Mouse (Mus musculus) midbrain, embryonic 13.5 days (tissue): Measurements from ENCODE around the gene Nhs. TPM values are rescaled to one million over a fixed set of nuclear protein-coding genes. Genes with fewer than 3 reads are reported as not detected.
A peak's percentile ranks its signal among the peaks of the same experiment; 100 is the strongest.

ENCODE experiments used
- ATAC-seq: fragments of 200-750 bp; cut with Nextera tagmentation; 2 replicates; pipeline ENCODE4 v1.8.0; 2017; ENCODE audit warnings: mild to moderate bottlenecking, moderate TSS enrichment, moderate library complexity
- H3K27ac ChIP-seq: fragments of 300-500 bp; sonication (generic); 2 replicates; pipeline ENCODE4 v1.5.1; 2015; ENCODE audit warnings: inconsistent platforms, mild to moderate bottlenecking, moderate library complexity
- H3K27me3 ChIP-seq: fragments of 300-500 bp; sonication (generic); 2 replicates; pipeline ENCODE4 v1.6.1; 2015; ENCODE audit warnings: mild to moderate bottlenecking, inconsistent platforms
- H3K36me3 ChIP-seq: fragments of 300-500 bp; sonication (generic); 2 replicates; pipeline ENCODE4 v1.6.1; 2015; ENCODE audit warnings: mild to moderate bottlenecking, inconsistent platforms
- H3K4me1 ChIP-seq: fragments of 300-500 bp; sonication (generic); replicated peaks from 2 replicates; pipeline ENCODE4 v1.6.1; 2015; ENCODE audit warnings: inconsistent platforms
- H3K4me2 ChIP-seq: fragments of 300-500 bp; sonication (generic); replicated peaks from 2 replicates; pipeline ENCODE4 v1.6.1; 2015; ENCODE audit warnings: moderate library complexity, mild to moderate bottlenecking, inconsistent platforms
- H3K4me3 ChIP-seq: fragments of 300-500 bp; sonication (generic); replicated peaks from 2 replicates; pipeline ENCODE4 v1.5.1; 2015; ENCODE audit warnings: mild to moderate bottlenecking, inconsistent platforms
- H3K9ac ChIP-seq: fragments of 300-500 bp; sonication (generic); replicated peaks from 2 replicates; pipeline ENCODE4 v1.6.1; 2015; ENCODE audit warnings: mild to moderate bottlenecking, inconsistent platforms
- H3K9me3 ChIP-seq: fragments of 300-500 bp; sonication (generic); 2 replicates; pipeline ENCODE4 v1.6.1; 2016; ENCODE audit warnings: mild to moderate bottlenecking, inconsistent platforms
- WGBS: fragments of 180-500 bp; shearing (Covaris S2); methylation state at CpG from one replicate; pipeline ENCODE4 v1.1.7; 2015; 5-methylcytosine and 5-hydroxymethylcytosine counted together
- polyA plus RNA-seq: library from polyadenylated mRNA; unstranded; fragments of >200 nt; fragmentation: Nextera tagmentation; extraction: Ambion mirVana; gene quantifications from 2 replicates; pipeline ENCODE4 v1.2.1, GENCODE M21; 2015

Nhs gene
- polyA plus RNA-seq, 1 experiment from 2014 or later, result 3.1 TPM

- Histone ChIP-seq H3K4me2 (peak overlapping the region; percentile 41), H3K36me3 (no peaks in the 10 kb centered on the region), H3K9ac (peak overlapping the region; percentile 36; the same call in 1 of the 2 replicates), H3K4me1 (peaks cover 14% of the 10 kb centered on the region), H3K27ac (peak overlapping the region; percentile 64), H3K4me3 (peak overlapping the region; percentile 21), H3K9me3 (no peaks in the 10 kb centered on the region), H3K27me3 (peaks cover 68% of the 10 kb centered on the region)
- ATAC-seq, result peak; percentile 97
- WGBS, result 20% methylated on average over 6 of the region's 6 CpGs
Observed at GRCm38 (mm10) chrX:161925973-161926682, 233.4 kb downstream of the Nhs start.

GRCm38 (mm10) chrX:161922655-161923054 is 236.9 kb downstream of the Nhs start:
- Histone ChIP-seq H3K9ac (no peak overlapping the region), H3K4me2 (no peak overlapping the region), H3K27ac (no peak overlapping the region), H3K9me3 (no peaks in the 10 kb centered on the region), H3K27me3 (peaks cover 71% of the 10 kb centered on the region), H3K36me3 (no peaks in the 10 kb centered on the region), H3K4me1 (peaks cover 14% of the 10 kb centered on the region), H3K4me3 (no peak overlapping the region)
- 75% methylated on average over 2 of the region's 2 CpGs for WGBS
- no peak for ATAC-seq

GRCm38 (mm10) chrX:161921581-161921980 is 237.9 kb downstream of the Nhs start:
- WGBS, result no CpG with 5 or more reads among the region's 1 CpGs
- peaks cover 69% of the 10 kb centered on the region for H3K27me3 ChIP-seq

GRCm38 (mm10) chrX:161909963-161910362 is 249.6 kb downstream of the Nhs start:
- no peaks in the 10 kb centered on the region for H3K9me3 ChIP-seq
- no peak for ATAC-seq
- 67% methylated on average over 4 of the region's 4 CpGs for WGBS
- peaks cover 87% of the 10 kb centered on the region for H3K27me3 ChIP-seq
- no peak overlapping the region for H3K4me3 ChIP-seq
- H3K4me1 ChIP-seq, result 0 out of 2 replicates have a peak, but pooled peaks cover 14% of the 10 kb centered on the region
- no peaks in the 10 kb centered on the region for H3K36me3 ChIP-seq
- H3K9ac ChIP-seq, result no peak overlapping the region
- no peak overlapping the region for H3K27ac ChIP-seq
- no peak overlapping the region for H3K4me2 ChIP-seq

More at GRCm38 (mm10) chrX:161921581-161921980, 237.9 kb downstream of the Nhs start:
- H3K4me1 ChIP-seq, result peaks cover 12% of the 10 kb centered on the region
- H3K36me3 ChIP-seq, result no peaks in the 10 kb centered on the region
- H3K4me3 ChIP-seq, result no peak overlapping the region
- ATAC-seq, result no peak
- H3K4me2 ChIP-seq, result no peak overlapping the region
- no peak overlapping the region for H3K9ac ChIP-seq
- no peak overlapping the region for H3K27ac ChIP-seq
- no peaks in the 10 kb centered on the region for H3K9me3 ChIP-seq

- Histone ChIP-seq H3K27ac (peak overlapping the region; percentile 74), H3K9me3 (no peaks in the 10 kb centered on the region), H3K4me1 (0 out of 2 replicates have a peak, but pooled peaks cover 14% of the 10 kb centered on the region), H3K4me2 (peak overlapping the region; percentile 71), H3K27me3 (peaks cover 80% of the 10 kb centered on the region), H3K36me3 (no peaks in the 10 kb centered on the region), H3K4me3 (peak overlapping the region; percentile 50), H3K9ac (peak overlapping the region; percentile 64)
- WGBS, result 20% methylated on average over 48 of the region's 48 CpGs
- peak; percentile 85 for ATAC-seq
Observed at GRCm38 (mm10) chrX:161908652-161909403, 250.7 kb downstream of the Nhs start.

GRCm38 (mm10) chrX:161907595-161908592 is 251.6 kb downstream of the Nhs start:
- Histone ChIP-seq H3K9me3 (no peaks in the 10 kb centered on the region), H3K4me2 (peak overlapping the region; percentile 71), H3K9ac (peak overlapping the region; percentile 64), H3K27ac (peak overlapping the region; percentile 74), H3K36me3 (no peaks in the 10 kb centered on the region), H3K27me3 (peaks cover 79% of the 10 kb centered on the region), H3K4me3 (peak overlapping the region; percentile 50), H3K4me1 (0 out of 2 replicates have a peak, but pooled peaks cover 14% of the 10 kb centered on the region)
- ATAC-seq, result peak; percentile 80
- 32% methylated on average over 51 of the region's 53 CpGs for WGBS

- ATAC-seq, result no peak
- Histone ChIP-seq H3K4me2 (no peak overlapping the region), H3K9ac (no peak overlapping the region), H3K36me3 (no peaks in the 10 kb centered on the region), H3K27me3 (peaks cover 43% of the 10 kb centered on the region), H3K4me1 (no peaks in the 10 kb centered on the region), H3K9me3 (no peaks in the 10 kb centered on the region), H3K4me3 (no peak overlapping the region), H3K27ac (no peak overlapping the region)
- 77% methylated on average over 2 of the region's 2 CpGs for WGBS
Observed at GRCm38 (mm10) chrX:161894442-161894841, 265.1 kb downstream of the Nhs start.

GRCm38 (mm10) chrX:161883661-161884060 is 275.9 kb downstream of the Nhs start:
- no peak overlapping the region for H3K27ac ChIP-seq
- H3K27me3 ChIP-seq, result peaks cover 21% of the 10 kb centered on the region; the same call in 1 of the 2 replicates
- H3K9me3 ChIP-seq, result no peaks in the 10 kb centered on the region
- no peak overlapping the region for H3K4me3 ChIP-seq
- no peak for ATAC-seq
- no peak overlapping the region for H3K4me2 ChIP-seq
- H3K36me3 ChIP-seq, result no peaks in the 10 kb centered on the region
- 94% methylated on average over 3 of the region's 3 CpGs for WGBS
- no peaks in the 10 kb centered on the region for H3K4me1 ChIP-seq
- H3K9ac ChIP-seq, result no peak overlapping the region

- peaks cover 41% of the 10 kb centered on the region; the same call in 1 of the 2 replicates for H3K27me3 ChIP-seq
- H3K36me3 ChIP-seq, result no peaks in the 10 kb centered on the region
- no peak overlapping the region for H3K4me3 ChIP-seq
- H3K9me3 ChIP-seq, result no peaks in the 10 kb centered on the region
- no peak overlapping the region for H3K27ac ChIP-seq
- no peak for ATAC-seq
- no peak overlapping the region for H3K9ac ChIP-seq
- 100% methylated on average over 1 of the region's 1 CpGs for WGBS
- no peaks in the 10 kb centered on the region for H3K4me1 ChIP-seq
- H3K4me2 ChIP-seq, result no peak overlapping the region
Observed at GRCm38 (mm10) chrX:161877123-161877522, 282.4 kb downstream of the Nhs start.

GRCm38 (mm10) chrX:161873511-161873910 is 286.0 kb downstream of the Nhs start:
- Histone ChIP-seq H3K27me3 (peaks cover 45% of the 10 kb centered on the region), H3K4me2 (no peak overlapping the region), H3K4me1 (no peaks in the 10 kb centered on the region), H3K4me3 (no peak overlapping the region), H3K36me3 (no peaks in the 10 kb centered on the region), H3K9ac (no peak overlapping the region), H3K9me3 (no peaks in the 10 kb centered on the region), H3K27ac (no peak overlapping the region)
- no peak for ATAC-seq

- Histone ChIP-seq H3K27me3 (peaks cover 35% of the 10 kb centered on the region), H3K9me3 (no peaks in the 10 kb centered on the region), H3K4me2 (no peak overlapping the region), H3K9ac (no peak overlapping the region), H3K27ac (no peak overlapping the region), H3K4me1 (no peaks in the 10 kb centered on the region), H3K4me3 (no peak overlapping the region), H3K36me3 (no peaks in the 10 kb centered on the region)
- WGBS, result 89% methylated on average over 7 of the region's 7 CpGs
- ATAC-seq, result no peak
Observed at GRCm38 (mm10) chrX:161871306-161871705, 288.2 kb downstream of the Nhs start.
